Mouse (Mus musculus) cerebellum, adult (tissue): ENCODE measurements around the gene Tmem104.

Source experiments
- ATAC-seq: cut with Nextera tagmentation; 2 replicates; pipeline ENCODE4 v1.9.2; 2017; ENCODE audit warnings: mild to moderate bottlenecking, moderate library complexity, mixed read lengths; ENCODE audit not compliant: insufficient number of reproducible peaks, low FRiP score, low TSS enrichment

Tmem104 gene

GRCm38 (mm10) chr11:115292631-115293375 lies 105.5 kb downstream of the Tmem104 start:
- no peak for ATAC-seq

- no peak for ATAC-seq
Measured at GRCm38 (mm10) chr11:115295939-115296338, 108.7 kb downstream of the Tmem104 start.
